Mouse (Mus musculus): ENCODE data around the gene Dhrs3.

Dhrs3 gene

DNA sequence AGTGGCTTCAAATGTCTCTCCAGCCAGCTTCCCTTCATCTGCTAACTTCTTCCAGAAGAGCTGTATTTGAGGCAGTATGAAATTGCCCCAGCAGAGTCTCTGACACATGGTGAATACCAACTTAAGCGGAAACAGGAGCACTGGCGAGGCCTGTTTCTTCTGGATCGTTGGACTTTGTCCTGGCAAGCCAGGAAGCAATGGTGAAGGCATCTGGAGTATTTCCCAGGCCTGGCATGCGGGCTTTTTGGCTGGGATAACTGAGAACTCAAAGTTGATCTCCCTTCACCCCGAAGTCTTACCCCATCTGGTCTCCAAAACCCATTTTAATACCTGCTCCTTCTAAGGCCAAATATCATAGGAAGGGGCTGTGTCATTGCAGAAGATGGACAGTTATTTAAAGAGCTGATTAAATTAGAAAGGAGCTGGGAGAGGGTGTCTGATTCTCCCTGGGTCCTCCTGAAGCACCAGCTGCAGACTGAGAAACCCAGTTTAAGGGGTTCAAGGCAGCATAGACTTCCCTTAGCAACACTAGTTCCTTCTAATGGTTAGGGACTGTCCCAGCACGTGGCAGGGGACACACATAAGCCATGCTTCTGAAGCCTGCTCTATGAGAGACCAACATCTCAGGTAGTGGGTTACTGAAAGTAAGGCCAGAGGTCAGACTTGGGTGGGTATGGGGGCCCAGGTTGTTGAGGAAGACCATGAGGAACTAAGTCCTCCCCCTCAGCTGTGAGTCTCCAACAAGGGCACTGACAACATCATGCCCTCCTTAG is 80.5 kb downstream of the Dhrs3 start:
- no peak for DNase-seq (ENCODE audit: low spot score)

- no peak for DNase-seq (ENCODE audit: low spot score)
Measured at GRCm38 (mm10) chr4:144974458-144974857, 81.8 kb downstream of the Dhrs3 start.

- DNase-seq (ENCODE audit: low spot score) = no peak
Measured at GRCm38 (mm10) chr4:144975505-144975904, 82.9 kb downstream of the Dhrs3 start.

- no peak for DNase-seq (ENCODE audit: low spot score)
Measured at GRCm38 (mm10) chr4:144977057-144977456, 84.4 kb downstream of the Dhrs3 start.

Data from lung, postnatal 25 days (tissue).